Mouse (Mus musculus) hindbrain, embryonic 16.5 days (tissue): ENCODE measurements around the gene Rab5b. TPM values are rescaled to one million over a fixed set of nuclear protein-coding genes. Genes with fewer than 3 reads are reported as not detected.

Experiments used
- ATAC-seq: fragments of 200-750 bp; cut with Nextera tagmentation; 2 replicates; pipeline ENCODE4 v1.8.0; 2017; ENCODE audit warnings: moderate TSS enrichment, moderate library complexity
- H3K27ac ChIP-seq: fragments of 300-500 bp; sonication (generic); 2 replicates; pipeline ENCODE4 v1.5.1; 2014; ENCODE audit warnings: low read depth, mild to moderate bottlenecking, control low read depth, low read length, moderate library complexity
- H3K27me3 ChIP-seq: fragments of 300-500 bp; sonication (generic); replicated peaks from 2 replicates; pipeline ENCODE4 v1.6.1; 2014; ENCODE audit warnings: low read length; ENCODE audit not compliant: control insufficient read depth, insufficient read depth
- H3K36me3 ChIP-seq: fragments of 300-500 bp; sonication (generic); 2 replicates; pipeline ENCODE4 v1.6.1; 2014; ENCODE audit warnings: mild to moderate bottlenecking, low read length, moderate library complexity, mixed read lengths; ENCODE audit not compliant: control insufficient read depth, insufficient read depth
- H3K4me1 ChIP-seq: fragments of 300-500 bp; sonication (generic); 2 replicates; pipeline ENCODE4 v1.6.1; 2014; ENCODE audit warnings: low read depth, low read length; ENCODE audit not compliant: control insufficient read depth, insufficient read depth
- H3K4me2 ChIP-seq: fragments of 300-500 bp; sonication (generic); 2 replicates; pipeline ENCODE4 v1.6.1; 2014; ENCODE audit warnings: mild to moderate bottlenecking, low read length, control low read depth, moderate library complexity
- H3K4me3 ChIP-seq: fragments of 300-500 bp; sonication (generic); 2 replicates; pipeline ENCODE4 v1.5.1; 2014; ENCODE audit warnings: mild to moderate bottlenecking, low read length, control low read depth, moderate library complexity
- H3K9ac ChIP-seq: fragments of 300-500 bp; sonication (generic); 2 replicates; pipeline ENCODE4 v1.6.1; 2014; ENCODE audit warnings: low read depth, mild to moderate bottlenecking, control low read depth, low read length, moderate library complexity
- H3K9me3 ChIP-seq: fragments of 300-500 bp; sonication (generic); 2 replicates; pipeline ENCODE4 v1.6.1; 2014; ENCODE audit warnings: mild to moderate bottlenecking, low read length, moderate library complexity; ENCODE audit not compliant: control insufficient read depth
- WGBS: fragments of 180-500 bp; shearing (Covaris S2); extraction: QIAGEN DNeasy Blood & Tissue Kit; methylation state at CpG from one replicate; pipeline ENCODE4 v1.1.7; 2014; 5-methylcytosine and 5-hydroxymethylcytosine counted together
- polyA plus RNA-seq: library from polyadenylated mRNA; unstranded; fragments of >200 nt; fragmentation: Nextera tagmentation; extraction: Ambion mirVana; gene quantifications from 2 replicates; pipeline ENCODE4 v1.2.1, GENCODE M21; 2015

The Rab5b gene
- polyA plus RNA-seq, 1 experiment from 2014 or later: 118 TPM

- 69% methylated on average over 6 of the region's 6 CpGs for WGBS
- H3K4me2 ChIP-seq: no peak overlapping the region
- peaks cover 11% of the 10 kb centered on the region for H3K4me1 ChIP-seq
- no peak overlapping the region for H3K27ac ChIP-seq
- no peak for ATAC-seq
- no peak overlapping the region for H3K9ac ChIP-seq
- no peaks in the 10 kb centered on the region; the same call in 1 of the 2 replicates for H3K27me3 ChIP-seq
- H3K9me3 ChIP-seq: no peaks in the 10 kb centered on the region
- H3K4me3 ChIP-seq: no peak overlapping the region
- no peaks in the 10 kb centered on the region for H3K36me3 ChIP-seq
Observed at GRCm38 (mm10) chr10:128702328-128703007, 6.4 kb upstream of the Rab5b start.

DNA sequence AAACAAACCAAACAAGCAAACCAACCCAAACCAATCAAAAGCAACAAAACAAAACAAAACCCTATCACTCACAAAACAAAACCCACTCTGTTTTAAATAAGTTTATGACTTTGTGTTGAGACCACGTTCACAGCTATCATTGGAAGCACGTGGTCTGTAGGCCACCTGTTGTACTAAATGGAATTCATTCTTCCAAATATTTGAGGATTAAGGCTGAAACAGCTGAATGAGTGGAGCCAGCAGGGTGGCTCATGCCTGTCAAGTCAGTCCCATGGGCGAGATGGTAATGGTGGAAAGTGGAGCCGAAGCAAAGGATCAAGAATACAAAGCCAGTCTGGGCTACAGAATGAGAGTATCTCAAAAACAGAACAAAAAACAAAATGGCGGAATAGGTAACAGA lies 4.6 kb upstream of the Rab5b start:
- H3K27ac ChIP-seq: no peak overlapping the region
- 93% methylated on average over 5 of the region's 5 CpGs for WGBS
- peaks cover 11% of the 10 kb centered on the region for H3K4me1 ChIP-seq
- H3K36me3 ChIP-seq: no peaks in the 10 kb centered on the region
- no peaks in the 10 kb centered on the region; the same call in 1 of the 2 replicates for H3K27me3 ChIP-seq
- no peak overlapping the region for H3K4me2 ChIP-seq
- no peak overlapping the region for H3K9ac ChIP-seq
- no peaks in the 10 kb centered on the region for H3K9me3 ChIP-seq
- ATAC-seq: no peak
- no peak overlapping the region for H3K4me3 ChIP-seq

- Histone ChIP-seq H3K27ac (no peak overlapping the region), H3K9me3 (no peaks in the 10 kb centered on the region), H3K27me3 (no peaks in the 10 kb centered on the region; the same call in 1 of the 2 replicates), H3K4me2 (no peak overlapping the region), H3K9ac (no peak overlapping the region), H3K4me3 (no peak overlapping the region), H3K4me1 (peaks cover 14% of the 10 kb centered on the region), H3K36me3 (no peaks in the 10 kb centered on the region)
- no peak for ATAC-seq
- 89% methylated on average over 11 of the region's 11 CpGs for WGBS
Observed at GRCm38 (mm10) chr10:128699611-128700010, 3.5 kb upstream of the Rab5b start.

- Histone ChIP-seq H3K27me3 (no peaks in the 10 kb centered on the region), H3K4me1 (peaks cover 10% of the 10 kb centered on the region), H3K27ac (no peak overlapping the region), H3K4me3 (no peak overlapping the region), H3K9me3 (no peaks in the 10 kb centered on the region), H3K4me2 (no peak overlapping the region), H3K36me3 (no peaks in the 10 kb centered on the region), H3K9ac (no peak overlapping the region)
- no peak for ATAC-seq
- 85% methylated on average over 5 of the region's 5 CpGs for WGBS
Observed at GRCm38 (mm10) chr10:128699006-128699405, 2.9 kb upstream of the Rab5b start.

DNA sequence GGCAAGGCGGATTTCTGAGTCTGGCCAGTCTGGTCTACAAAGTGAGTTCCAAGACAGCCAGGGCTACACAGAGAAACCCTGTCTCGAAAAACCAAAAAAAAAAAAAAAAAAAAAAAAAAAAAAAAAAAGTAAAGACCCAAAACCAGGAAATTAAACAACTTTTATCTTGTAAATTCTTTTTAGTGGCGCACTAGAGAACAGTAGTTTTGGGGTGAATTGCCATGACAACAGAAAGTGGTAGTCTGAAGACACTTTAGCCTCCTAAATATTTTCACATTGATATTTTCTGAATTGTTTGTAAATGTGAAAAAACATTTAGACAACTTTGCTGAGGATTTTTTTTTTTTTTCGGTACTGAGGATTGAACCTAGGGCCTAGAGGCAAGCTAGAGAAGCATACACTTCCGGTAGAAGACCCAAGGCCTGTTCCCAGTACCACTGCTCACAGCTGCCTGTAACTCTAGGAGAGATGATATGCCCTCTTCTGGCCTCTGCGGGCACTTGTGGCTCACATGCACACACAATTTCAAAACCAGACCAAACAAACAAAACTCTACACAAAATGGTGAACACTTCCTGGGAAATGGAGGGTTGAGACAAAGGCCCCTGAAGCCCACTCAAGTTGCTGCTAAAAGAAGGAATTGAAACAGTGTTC lies 1.1 kb upstream of the Rab5b start:
- Histone ChIP-seq H3K4me1 (peaks cover 7% of the 10 kb centered on the region), H3K36me3 (no peaks in the 10 kb centered on the region), H3K9me3 (no peaks in the 10 kb centered on the region), H3K9ac (no peak overlapping the region), H3K4me2 (peak overlapping the region; percentile 74), H3K4me3 (peak overlapping the region; percentile 44), H3K27ac (peak overlapping the region; percentile 77; the same call in 1 of the 2 replicates), H3K27me3 (no peaks in the 10 kb centered on the region)
- no peak for ATAC-seq
- 87% methylated on average over 6 of the region's 6 CpGs for WGBS

DNA sequence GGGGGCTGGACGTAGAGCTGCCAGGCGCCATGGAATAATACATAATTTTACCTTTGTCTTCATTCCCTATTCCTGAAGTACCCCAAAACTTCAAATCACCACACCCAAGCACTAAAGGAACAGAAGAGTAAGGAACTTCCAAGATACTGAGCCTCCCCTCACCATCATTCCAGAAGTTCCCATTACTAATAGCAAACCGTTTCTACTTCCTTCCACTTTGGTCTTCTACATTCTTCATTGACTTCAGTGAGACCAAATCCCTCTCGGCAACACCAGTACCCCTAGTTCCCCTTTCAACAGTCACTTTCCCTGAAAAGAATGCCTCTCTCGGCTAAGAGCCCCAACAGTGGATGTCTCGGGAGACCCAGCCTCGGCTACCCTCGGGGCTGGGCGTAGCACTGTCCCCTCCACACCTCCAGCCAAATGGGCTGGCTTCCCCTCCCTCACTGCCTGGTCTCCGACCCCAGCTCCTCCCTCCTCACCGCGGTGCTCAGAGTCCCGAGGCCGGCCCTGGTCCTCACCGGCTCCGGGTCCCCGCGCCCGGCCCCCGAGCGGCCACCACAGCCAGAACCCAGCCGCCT lies 563 bp downstream of the Rab5b start:
- Histone ChIP-seq H3K9ac (peak overlapping the region; percentile 98), H3K4me1 (peaks cover 7% of the 10 kb centered on the region), H3K27ac (peak overlapping the region; percentile 97), H3K4me2 (peak overlapping the region; percentile 70), H3K27me3 (no peaks in the 10 kb centered on the region), H3K9me3 (no peaks in the 10 kb centered on the region), H3K4me3 (peak overlapping the region; percentile 89), H3K36me3 (no peaks in the 10 kb centered on the region)
- WGBS: 1% methylated on average over 22 of the region's 22 CpGs
- no peak for ATAC-seq

- Histone ChIP-seq H3K4me3 (peak overlapping the region; percentile 75), H3K27ac (peak overlapping the region; percentile 71), H3K9ac (peak overlapping the region; percentile 78), H3K27me3 (no peaks in the 10 kb centered on the region), H3K36me3 (peaks cover 2% of the 10 kb centered on the region), H3K4me1 (peaks cover 6% of the 10 kb centered on the region), H3K4me2 (peak overlapping the region; percentile 94), H3K9me3 (no peaks in the 10 kb centered on the region)
- WGBS: 1% methylated on average over 9 of the region's 9 CpGs
- ATAC-seq: no peak
Observed at GRCm38 (mm10) chr10:128674469-128675008, 21.5 kb downstream of the Rab5b start.

GRCm38 (mm10) chr10:128673763-128674468 lies 22.1 kb downstream of the Rab5b start, which contains the start of gene Suox:
Gene Suox (minus strand): TSS chr10:128674073.
- Histone ChIP-seq H3K27me3 (no peaks in the 10 kb centered on the region), H3K27ac (peak within 1 kb of the TSS; percentile 71), H3K4me3 (peak within 1 kb of the TSS; percentile 75), H3K9me3 (no peaks in the 10 kb centered on the region), H3K9ac (peak within 1 kb of the TSS; percentile 78), H3K4me1 (peaks cover 6% of the 10 kb centered on the region), H3K4me2 (peak within 1 kb of the TSS; percentile 94), H3K36me3 (no peaks in the 10 kb centered on the region)
- peak; percentile 94 for ATAC-seq
- WGBS: 1% methylated on average over 60 of the region's 60 CpGs
